Mouse (Mus musculus) cerebellum, adult 2 months (tissue): ENCODE measurements at regions not wholly inside any gene's neighbourhood (a gene's known extent, or its start where the extent isn't known, plus 50 kb on each side); places are given as distances from the start of the nearest gene placed in this dataset.

Experiments used
- CTCF ChIP-seq: fragments of 200-500 bp; IDR thresholded peaks from 2 replicates; pipeline ENCODE4 v1.5.1; 2011; ENCODE audit warnings: low read depth, mild to moderate bottlenecking, control low read depth, low read length, moderate library complexity, borderline replicate concordance; ENCODE audit not compliant: insufficient read depth
- POLR2A ChIP-seq: fragments of 200-500 bp; IDR thresholded peaks from 2 replicates; pipeline ENCODE4 v1.6.1; 2011; ENCODE audit warnings: low read length, control low read depth, borderline replicate concordance; ENCODE audit not compliant: insufficient read depth

DNA sequence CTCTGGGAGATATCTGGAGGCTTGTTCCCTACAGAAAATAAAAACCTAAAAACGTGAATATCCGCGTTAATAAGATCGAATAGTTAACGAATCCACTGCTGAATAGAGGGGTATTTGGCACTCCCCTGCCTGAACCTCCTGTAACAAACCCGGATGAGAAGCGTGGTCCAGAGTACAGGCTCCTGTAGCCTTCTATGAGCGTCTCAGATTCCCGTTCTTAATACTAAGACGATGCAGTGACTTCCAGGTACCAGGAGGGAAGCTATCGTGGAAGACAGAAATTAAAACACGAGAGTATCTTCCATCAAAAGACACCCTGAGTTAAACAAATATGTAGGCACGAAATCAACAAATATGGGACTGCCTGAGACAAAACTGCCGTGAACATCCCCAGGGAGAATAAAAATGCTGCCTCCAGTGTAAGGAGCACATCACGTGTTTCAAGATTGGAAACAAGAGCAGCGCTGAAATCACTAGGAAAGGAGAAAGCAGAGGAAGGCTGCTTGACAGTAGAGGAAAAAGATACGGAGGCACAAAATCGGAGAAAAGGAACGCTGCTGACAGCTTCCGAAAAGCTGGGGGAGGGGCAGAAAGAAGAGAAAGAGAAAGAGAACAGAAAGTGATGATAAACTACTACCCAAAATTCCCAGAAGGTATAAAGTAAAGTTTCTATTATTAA, 83.6 kb upstream of the Ift57 start:
- TF ChIP-seq POLR2A (no peak), CTCF (no peak)
